Mouse (Mus musculus) spleen, embryonic (tissue): ENCODE measurements around the gene Myh7.
"Not testable (repeated sequence)": the region's sequence is repeated elsewhere in the genome, so short reads cannot be mapped to it uniquely, and the experiment has no call there.

Experiments used
- CTCF ChIA-PET: fragments of 350-600 bp; sonication (Branson Sonifier 250); formaldehyde crosslinking; loops from one replicate; lab custom pipeline; 2022; lab: Charles Lee

The Myh7 gene

DNA sequence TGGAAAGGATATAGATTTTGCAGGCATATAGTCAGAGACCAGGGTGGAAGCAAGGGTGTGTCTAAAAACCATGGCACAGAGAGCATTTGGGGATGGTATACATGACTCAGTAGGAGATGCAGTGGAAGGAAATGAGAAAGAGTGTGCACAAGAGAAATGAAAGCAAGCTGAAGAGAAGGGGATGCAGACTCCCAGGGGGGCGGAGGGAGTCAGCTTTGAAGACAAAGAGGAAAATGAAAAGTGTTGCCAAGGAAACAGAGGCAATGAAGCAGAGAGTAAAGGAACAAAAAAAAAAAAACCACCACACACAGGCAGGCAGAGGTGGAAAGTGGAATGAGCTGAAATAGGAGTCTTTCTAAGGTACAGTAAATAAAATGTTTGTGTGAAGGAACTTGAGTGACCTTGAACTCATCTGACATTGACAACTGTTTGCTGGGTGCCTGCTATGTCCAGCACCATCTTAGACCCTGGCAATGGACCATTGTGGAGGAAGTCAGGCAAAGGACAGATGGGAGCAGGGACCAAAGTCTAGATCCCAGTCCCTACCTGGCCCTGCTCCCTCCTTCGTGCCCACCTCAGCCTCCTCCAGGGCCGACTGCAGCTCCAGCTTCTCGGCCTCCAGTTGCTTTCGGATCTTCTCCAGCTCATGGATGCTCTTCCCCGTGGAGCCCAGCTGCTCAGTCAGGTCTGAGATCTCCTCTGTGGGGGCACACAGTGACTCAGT is 20.2 kb downstream of the Myh7 start:
- CTCF ChIA-PET: no interaction called here

DNA sequence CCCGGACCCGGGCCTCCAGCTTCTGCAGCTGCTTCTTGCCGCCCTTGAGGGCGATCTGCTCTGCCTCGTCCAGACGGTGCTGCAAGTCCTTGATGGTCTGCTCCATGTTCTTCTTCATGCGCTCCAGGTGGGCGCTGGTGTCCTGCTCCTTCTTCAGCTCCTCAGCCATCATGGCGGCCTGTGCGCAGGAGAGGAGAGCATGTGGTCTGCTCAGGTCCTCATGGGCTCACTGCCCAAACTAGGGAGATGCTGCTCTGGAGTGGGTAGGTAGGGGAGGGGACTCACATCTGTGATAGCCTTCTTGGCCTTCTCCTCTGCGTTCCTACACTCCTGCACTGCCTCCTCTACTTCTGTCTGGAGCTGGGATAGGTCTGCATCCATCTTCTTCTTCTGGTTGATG is 21.6 kb downstream of the Myh7 start:
- CTCF ChIA-PET: not testable (repeated sequence)

DNA sequence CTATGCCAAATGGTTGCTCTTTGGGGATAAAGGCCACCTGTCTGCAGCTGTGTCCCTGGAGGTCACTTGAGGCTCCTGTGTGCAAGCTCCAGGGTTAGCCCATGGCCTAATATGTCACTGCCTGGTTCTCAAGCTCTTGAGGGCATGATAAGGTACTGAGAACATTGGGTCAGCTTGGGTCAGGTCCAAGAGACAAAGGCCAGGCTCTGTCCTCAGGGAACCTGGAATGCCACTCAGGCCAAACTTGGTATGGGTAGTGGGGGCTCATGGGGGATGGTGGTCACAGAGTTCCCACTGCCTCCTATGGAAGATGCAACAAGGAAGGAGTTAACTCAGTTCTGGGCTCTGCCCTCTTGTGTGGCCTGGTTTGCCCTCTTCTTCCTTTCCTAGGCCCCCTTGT is 26.1 kb downstream of the Myh7 start:
- CTCF ChIA-PET: no interaction called here

DNA sequence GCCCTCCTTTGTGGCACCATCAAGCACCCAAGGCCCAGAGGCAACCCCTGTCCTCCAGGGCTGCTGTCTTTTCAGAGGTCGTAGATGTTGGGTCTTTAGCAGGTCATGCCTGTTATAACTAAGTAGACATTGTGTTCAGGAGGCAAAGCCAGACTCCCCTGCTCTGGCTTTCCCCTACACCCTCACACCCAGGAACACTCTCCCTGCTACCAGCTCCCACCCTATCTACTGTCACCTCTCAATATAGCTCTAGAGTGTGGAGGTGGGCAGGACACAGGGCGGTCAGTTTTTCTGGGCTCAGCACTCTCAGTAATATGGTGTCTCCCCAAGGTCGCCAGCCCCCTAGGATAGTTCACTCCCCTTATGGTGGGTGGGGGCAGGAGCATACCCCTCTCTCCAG is 26.6 kb downstream of the Myh7 start:
- CTCF ChIA-PET: no interaction called here

DNA sequence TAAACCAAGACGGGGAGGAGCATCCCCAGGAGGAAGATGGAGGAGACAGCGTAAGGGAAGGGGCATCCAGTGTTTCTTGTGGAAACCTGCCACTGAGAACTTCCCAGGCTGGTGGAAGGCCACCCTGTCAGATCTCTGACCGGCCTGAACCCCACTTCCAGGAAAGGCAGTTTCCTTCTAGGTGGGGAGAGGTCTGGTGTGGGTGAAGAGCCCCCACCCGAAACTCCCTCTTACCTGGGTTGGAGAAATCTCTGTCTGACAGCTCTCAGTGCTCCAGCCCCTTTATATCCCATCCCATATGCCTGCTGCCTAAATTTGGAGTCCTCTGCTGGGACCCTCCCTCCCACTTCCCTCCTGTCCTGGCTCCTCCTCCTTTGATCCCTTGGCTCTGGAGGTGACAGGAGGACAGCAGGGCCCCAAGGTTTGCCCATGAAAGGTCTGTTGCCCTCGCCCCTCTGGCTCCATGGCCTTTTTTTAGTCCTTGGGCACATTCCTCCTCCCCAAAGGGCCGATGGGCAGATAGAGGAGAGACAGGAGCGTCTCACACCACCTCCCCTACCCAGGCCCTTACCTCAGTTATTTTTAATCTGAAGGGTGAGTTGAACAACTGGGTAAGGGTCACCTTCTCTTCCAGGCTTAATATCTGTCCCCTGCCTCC is 28.0 kb downstream of the Myh7 start, which contains the start of gene Myh6:
TSS of gene Myh6 (minus strand) at position 608 of the 658 bp plus-strand sequence.
- CTCF ChIA-PET: no interaction called here

DNA sequence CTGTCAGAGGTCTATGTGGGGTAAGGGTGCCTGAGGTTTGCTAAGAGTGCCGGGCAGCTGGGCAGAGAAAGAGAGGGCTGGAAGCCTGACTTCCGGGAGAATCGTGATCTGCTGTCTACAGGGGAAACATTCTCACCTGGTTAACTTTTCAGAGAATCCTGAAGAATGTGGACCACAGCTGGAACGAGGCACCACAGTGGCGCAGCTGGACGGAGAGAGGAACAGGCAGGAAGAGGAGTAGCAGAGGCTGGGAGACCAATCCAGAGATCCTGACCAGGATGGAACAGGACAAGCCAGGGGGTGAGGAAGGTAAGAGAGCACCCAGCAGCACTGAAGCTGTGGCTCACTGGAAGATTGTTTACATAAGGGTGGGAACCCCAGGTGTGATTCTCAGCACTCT is 28.8 kb downstream of the Myh7 start:
- CTCF ChIA-PET: no interaction called here

DNA sequence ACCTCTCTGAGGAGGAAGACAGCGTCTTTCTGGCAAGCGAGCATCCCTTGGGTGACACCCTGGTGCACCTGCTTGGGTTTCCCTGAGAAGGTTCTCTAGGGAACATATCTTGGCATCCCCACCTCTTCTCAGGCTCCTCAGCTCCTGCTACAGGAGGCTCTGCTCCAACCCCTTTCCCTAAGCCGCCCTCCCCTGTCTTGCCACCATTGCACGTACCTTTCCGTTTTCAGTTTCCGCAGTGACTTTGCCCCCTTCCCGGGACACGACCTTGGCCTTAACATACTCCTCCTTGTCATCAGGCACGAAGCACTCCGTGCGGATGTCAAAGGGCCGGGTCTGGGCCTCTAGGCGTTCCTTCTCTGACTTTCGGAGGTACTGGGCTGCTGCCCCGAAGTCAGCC is 29.4 kb downstream of the Myh7 start:
- CTCF ChIA-PET: no interaction called here

DNA sequence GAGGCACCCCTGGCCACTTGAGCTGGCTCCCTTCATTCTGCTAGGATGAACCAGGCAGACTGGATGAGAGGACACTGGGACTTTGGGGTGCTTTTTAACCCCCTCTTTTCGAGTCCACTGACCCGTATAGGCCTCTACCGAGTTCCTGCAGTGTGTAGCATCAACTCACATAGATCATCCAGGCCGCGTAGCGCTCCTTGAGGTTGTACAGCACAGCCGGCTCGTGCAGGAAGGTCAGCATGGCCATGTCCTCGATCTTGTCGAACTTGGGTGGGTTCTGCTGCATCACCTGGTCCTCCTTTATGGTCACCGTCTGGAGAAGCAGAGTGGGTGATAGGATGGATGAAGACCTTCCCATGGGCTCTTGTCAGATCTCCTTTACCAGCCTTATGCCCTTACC is 30.7 kb downstream of the Myh7 start:
- CTCF ChIA-PET: no interaction called here

DNA sequence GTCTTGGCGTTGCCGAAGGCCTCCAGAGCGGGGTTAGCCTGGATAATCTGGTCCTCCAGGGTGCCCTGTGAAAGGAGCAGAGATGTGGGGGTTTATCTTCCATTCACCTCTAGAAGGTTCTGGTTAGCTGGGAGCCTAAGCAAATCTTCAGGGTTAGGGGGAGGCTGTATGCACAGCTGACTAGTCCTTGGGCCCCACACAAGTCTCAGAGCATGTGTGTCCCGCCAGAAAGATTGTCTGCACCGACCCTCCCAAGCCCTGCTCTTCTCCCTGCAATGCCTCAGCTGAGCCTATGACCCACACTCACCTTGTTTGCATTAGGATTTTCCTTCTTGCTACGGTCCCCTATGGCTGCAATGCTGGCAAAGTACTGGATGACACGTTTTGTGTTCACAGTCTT is 31.7 kb downstream of the Myh7 start:
- CTCF ChIA-PET: no interaction called here

DNA sequence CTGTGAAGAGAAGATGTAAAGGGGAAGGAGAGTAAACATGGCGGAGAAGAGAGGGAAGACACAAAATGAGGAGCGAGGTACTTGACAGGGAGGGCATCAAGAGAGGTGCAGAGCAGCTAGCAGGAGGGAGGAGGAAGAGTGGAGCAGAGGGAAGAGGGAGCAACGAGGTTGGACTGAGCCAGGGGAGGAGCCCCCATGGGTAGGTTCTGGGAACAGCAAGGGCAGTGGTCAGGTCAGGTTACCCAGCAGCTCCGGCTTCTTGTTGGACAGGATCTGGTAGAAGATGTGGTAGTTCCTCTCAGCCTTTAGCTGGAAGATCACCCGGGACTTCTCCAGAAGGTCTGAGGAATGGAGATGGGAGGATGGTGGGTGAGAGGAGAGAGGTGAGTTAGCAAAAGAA is 32.9 kb downstream of the Myh7 start:
- CTCF ChIA-PET: no interaction called here

DNA sequence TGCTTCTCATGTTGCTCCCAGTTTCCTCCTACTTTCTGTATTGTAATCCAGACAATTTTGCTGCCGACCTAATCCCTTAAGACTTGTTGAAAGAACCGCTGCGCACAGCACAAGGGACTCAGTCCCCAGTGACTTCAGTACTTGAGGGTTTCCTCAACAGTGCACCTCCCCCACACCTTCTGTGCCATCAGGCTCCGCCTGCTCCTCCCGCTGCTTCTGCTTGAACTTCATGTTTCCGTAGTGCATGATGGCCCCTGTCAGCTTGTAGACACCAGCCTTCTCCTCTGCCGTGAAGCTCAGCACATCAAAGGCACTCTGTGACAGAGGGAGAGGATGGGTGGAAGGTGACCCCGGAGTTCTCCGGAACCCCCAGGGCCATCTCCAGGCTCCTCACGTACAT is 33.7 kb downstream of the Myh7 start:
- CTCF ChIA-PET: no interaction called here

DNA sequence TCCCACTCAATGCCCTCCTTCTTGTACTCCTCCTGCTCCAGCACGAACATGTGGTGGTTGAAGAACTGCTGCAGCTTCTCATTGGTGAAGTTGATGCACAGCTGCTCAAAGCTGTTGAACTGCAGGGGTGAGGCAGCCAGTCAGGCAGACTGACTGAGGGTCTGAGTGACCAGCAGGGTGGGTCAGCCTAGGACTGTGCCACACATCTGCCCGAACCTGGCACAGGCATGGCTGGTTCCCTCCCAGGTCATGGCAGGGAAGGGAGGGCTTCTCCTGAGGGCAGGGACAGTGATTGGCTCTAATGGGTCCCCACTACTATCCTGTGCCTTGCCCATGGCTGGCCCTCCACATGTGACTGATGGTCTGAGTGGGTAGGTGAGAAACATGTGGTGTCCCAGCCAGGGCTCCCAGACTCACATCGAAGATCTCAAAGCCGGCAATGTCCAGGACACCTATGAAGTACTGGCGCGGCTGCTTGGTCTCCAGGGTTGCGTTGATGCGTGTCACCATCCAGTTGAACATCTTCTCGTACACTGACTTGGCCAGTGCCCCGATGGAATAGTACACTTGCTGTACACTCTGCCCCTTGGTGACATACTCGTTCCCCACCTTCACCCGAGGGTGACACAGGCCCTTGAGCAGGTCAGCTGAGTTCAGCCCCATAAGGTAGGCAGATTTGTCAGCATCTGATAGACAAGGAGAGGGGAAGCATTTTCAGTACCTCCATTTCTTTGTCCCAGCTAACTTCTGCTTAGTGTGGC is 34.4 kb downstream of the Myh7 start:
- CTCF ChIA-PET: not testable (repeated sequence)

DNA sequence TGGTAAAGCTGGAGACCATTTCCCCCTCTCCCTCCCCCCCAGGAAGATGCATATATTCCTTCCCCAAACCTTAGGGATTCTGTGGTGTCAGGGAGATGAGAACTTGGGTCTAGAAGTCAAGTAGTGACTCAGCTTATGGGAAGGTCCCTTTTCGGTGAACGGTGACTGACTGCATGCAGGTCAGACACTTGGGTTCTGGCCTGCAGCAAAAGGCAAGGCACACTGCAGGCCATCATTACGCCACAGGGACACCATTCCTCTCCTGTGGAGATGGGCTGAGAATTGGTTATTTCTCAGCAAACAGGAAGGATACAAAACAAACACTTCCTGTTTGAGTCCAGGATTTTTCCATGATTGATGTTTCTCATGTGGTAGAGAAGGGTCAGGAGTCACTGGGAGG is 35.2 kb downstream of the Myh7 start:
- CTCF ChIA-PET: no interaction called here

DNA sequence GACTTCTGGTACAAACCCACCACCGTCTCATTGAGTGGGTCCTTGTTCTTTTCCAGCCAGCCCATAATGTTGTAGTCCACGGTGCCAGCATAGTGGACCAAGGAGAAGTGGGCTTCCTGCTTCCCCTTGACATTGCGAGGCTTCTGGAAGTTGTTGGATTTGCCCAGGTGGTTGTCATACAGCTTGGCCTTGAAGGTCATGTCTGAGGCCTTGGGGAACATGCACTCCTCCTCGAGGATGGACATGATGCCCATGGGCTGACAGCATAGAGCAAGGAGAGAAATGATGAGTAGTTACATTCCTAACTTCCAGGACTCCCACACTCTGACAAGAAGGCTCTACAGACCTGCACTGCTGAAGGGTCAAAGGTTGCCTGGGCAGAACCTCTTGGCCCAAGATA is 35.9 kb downstream of the Myh7 start:
- CTCF ChIA-PET: no interaction called here

DNA sequence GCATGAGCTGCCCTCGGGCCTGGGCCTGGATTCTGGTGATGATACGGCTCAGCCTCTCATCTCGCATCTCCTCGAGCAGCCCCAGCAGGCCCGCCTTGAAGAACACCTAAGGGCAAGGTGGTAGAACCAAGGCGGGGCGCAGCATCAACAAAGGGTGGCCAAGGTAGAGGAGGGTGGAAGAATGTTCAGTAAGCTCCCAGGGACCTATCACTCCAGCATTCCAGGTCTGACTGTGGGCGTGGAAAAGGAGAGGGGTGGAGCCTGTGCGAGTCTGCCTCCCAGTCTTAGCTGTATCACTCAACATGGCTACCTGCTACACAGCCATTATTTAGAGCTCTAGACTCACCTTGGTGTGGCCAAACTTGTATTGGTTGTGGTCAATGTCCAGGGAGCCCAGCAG is 37.9 kb downstream of the Myh7 start:
- CTCF ChIA-PET: no interaction called here

DNA sequence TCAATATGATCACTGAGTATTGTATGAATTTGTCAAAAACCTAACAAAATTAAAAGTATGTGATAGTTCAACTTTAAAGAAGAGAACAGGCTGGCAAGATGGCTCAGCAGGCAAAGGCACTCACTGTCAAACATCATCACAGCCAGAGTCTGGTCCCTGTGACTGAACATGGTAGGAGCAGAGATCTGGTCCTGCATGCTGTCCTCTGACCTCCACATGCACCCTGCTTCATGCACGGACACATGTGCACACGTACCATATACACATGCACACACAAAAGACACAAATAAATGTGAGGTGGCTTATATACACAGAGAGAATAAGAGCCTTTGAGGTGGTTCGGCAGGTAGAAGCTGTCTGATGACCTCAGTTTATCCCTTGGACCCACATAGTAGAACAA is 38.9 kb downstream of the Myh7 start:
- CTCF ChIA-PET: no interaction called here

DNA sequence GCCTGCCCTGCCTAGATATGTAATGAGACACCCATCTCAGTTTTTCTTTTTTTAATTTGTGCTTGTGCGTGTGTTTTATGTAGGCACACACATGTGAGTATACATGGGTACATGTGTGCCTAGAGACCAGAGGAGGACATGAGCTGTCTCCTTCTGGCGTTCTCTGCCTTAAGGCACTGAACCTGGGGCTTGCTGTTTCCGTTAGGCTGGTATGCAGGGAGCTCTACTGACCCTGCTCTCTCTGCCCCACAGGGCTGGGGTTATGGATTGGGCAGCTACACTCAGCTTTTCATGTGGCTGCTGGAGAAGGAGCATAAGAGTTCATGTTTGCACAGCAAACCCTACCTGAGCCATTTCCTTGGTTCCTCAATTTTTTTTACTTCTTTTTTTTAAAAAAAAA is 40.0 kb downstream of the Myh7 start:
- CTCF ChIA-PET: interaction anchor here (0.6 kb wide), 1 partner anchor 16 kb away, joined by 3 read pairs; no protein-coding TSS in a partner anchor

DNA sequence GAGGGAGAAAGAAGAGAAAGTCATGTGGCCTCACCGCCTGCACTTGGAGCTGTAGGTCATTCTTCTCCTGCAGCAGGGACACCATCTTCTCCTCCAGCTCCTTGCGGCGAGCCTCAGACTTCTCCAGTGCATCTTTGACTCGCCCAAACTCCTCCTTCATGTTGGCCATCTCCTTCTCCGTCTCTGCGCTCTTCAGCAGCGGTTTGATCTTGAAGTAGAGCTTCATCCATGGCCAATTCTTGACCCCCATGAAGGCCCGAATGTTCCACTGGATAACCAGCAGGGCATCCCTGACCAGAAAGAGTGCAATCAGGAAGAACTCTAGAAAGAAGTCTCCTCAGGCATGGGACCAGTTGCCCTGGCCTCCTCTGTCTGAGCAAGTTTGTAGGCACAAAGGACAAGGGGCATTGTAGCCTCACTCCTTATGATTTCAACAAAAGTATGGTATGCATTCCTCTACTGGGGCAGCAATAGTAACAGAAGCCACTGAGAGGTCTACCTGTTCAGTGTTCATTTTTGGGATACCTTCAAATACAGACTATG is 40.7 kb downstream of the Myh7 start:
- CTCF ChIA-PET: no interaction called here

DNA sequence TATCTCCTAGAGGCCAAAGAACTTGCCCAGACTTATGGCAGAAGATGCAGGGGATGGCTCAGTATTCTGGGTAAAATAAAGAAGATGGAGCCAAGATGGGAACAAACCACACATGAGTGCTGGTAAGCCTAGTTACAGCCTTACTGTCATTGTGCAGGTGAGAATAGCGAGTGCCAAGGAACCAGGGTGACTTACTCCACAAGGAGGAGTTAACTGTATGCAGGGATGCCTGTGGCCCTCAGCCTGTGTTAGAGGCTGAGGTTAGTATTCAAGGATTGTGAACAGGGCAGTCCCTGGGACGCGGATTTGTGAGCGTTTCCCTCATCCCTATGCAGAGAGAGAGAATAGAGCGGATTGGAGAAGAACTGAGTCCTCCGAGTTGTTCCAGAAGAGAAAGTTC is 42.8 kb downstream of the Myh7 start:
- CTCF ChIA-PET: interaction anchor here (0.6 kb wide), 1 partner anchor 76 kb away, joined by 3 read pairs; no protein-coding TSS in a partner anchor

DNA sequence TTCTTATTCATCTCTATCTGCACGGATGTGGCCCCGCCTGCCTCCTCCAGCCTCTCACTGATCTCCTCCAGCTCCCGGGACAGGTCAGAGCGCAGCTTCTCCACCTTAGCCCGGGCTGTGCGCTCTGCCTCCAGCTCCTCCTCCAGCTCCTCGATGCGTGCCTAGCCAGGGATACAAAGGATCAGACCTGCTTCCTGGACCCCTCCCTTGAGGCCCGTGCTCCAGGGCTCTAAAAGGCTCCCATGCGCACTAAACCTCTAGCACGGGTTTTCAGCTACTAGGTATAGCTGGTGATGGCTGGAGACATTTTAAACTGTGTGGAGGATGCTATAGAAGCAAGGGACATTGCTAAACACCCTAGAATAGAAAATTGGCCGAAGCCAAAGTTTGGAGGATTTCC is 43.9 kb downstream of the Myh7 start:
- CTCF ChIA-PET: interaction anchor here (0.6 kb wide), 1 partner anchor 20 kb away, joined by 7 read pairs; no protein-coding TSS in a partner anchor

DNA sequence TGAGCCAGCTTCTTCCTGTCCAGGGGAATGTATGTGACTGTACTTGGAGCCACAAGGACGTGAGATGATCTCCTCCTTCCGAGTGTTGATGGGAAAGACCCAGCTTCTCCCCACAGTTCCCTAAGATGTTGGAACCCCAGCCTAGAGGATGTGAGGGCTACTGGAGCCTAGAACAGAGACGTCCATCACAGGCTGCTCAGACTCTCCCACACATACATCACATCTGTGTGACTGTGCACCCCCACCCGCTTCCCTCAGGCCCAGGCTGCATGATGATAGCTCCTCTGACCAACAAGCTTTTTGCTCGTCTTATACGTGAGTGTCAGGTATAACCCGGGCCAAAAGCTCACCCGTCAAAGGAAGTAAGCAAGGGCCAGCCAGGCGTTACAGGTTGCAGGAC is 45.6 kb downstream of the Myh7 start:
- CTCF ChIA-PET: no interaction called here

DNA sequence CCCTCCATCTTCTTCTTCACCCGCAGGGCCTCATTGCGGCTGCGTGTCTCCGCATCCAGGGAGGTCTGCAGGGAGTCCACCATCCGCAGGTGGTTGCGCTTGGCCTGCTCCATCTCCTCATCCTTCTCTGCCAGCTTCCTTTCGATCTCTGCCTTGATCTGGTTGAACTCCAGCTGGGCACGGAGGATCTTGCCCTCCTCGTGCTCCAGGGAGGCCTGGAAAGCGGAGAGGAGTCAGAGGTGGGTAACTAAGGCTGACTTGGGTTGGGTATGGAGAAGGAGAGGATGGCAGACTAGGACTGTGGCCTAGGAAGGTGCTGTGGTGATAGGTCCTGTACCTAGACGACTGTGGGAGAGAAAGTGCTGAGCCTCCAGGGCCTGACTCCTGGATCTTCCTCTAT is 47.4 kb downstream of the Myh7 start:
- CTCF ChIA-PET: not testable (repeated sequence)
